ENCODE assay signal across 8 mouse cellular contexts in genomic region chr2:180250930-180251611, GRCm38 (mm10). TPM values are rescaled to one million over a fixed set of nuclear protein-coding genes. Genes with fewer than 3 reads are reported as not detected.
DNase-seq lines count a peak whose midpoint lies in the region; ATAC-seq and TF ChIP-seq lines count a peak whose summit lies in the region.

No protein-coding gene starts in this region.

- TF ChIP-seq CTCF in bone marrow macrophage, adult 2 months (IDR thresholded peaks at IDR 0.05; ENCODE audit: low read depth, low read length) = peak; percentile 64
- peak; percentile 99 for TF ChIP-seq CTCF in stomach, postnatal 0 days (IDR thresholded peaks at IDR 0.05; ENCODE audit: low read depth)

- TF ChIP-seq POLR2A in bone marrow macrophage, adult 2 months (IDR thresholded peaks at IDR 0.05; ENCODE audit: borderline replicate concordance, low read depth, low read length) = no peak

- no peak for TF ChIP-seq EP300 in stomach, postnatal 0 days (optimal IDR thresholded peaks at IDR 0.05)

- no peaks in the 10 kb centered on the region for H3K36me3 ChIP-seq in embryonic facial prominence, embryonic 15.5 days
- H3K36me3 ChIP-seq in heart, embryonic 12.5 days = no peaks in the 10 kb centered on the region
- no peaks in the 10 kb centered on the region for H3K36me3 ChIP-seq in kidney, embryonic 15.5 days
- no peaks in the 10 kb centered on the region for H3K36me3 ChIP-seq in liver, embryonic 13.5 days
- H3K36me3 ChIP-seq in stomach, postnatal 0 days (ENCODE audit: control insufficient read depth, insufficient read depth, low read length) = no peaks in the 10 kb centered on the region

- H3K4me1 ChIP-seq in bone marrow macrophage, adult 2 months (ENCODE audit: control insufficient read depth, insufficient read depth, low read length) = peaks cover 5% of the 10 kb centered on the region
- H3K4me1 ChIP-seq in embryonic facial prominence, embryonic 15.5 days = peaks cover 6% of the 10 kb centered on the region; the same call in 1 of the 2 replicates
- H3K4me1 ChIP-seq in heart, embryonic 12.5 days (replicated peaks) = peaks cover 13% of the 10 kb centered on the region
- peaks cover 10% of the 10 kb centered on the region for H3K4me1 ChIP-seq in kidney, embryonic 15.5 days
- H3K4me1 ChIP-seq in liver, embryonic 13.5 days (replicated peaks) = peaks cover 19% of the 10 kb centered on the region
- peaks cover 4% of the 10 kb centered on the region; the same call in 1 of the 2 replicates for H3K4me1 ChIP-seq in stomach, postnatal 0 days (replicated peaks; ENCODE audit: control insufficient read depth, insufficient read depth)

- H3K4me2 ChIP-seq in embryonic facial prominence, embryonic 15.5 days (replicated peaks) = no peak overlapping the region
- no peak overlapping the region for H3K4me2 ChIP-seq in heart, embryonic 12.5 days
- H3K4me2 ChIP-seq in kidney, embryonic 15.5 days = no peak overlapping the region
- H3K4me2 ChIP-seq in liver, embryonic 13.5 days = no peak overlapping the region
- H3K4me2 ChIP-seq in stomach, postnatal 0 days (replicated peaks; ENCODE audit: low read depth) = no peak overlapping the region

- 29% methylated on average over 11 of the region's 11 CpGs for WGBS in embryonic facial prominence, embryonic 15.5 days
- 31% methylated on average over 11 of the region's 11 CpGs for WGBS in heart, embryonic 12.5 days
- 31% methylated on average over 11 of the region's 11 CpGs for WGBS in kidney, embryonic 15.5 days
- WGBS in liver, embryonic 13.5 days (ENCODE audit: insufficient replicate concordance) = 20% methylated on average over 11 of the region's 11 CpGs
- WGBS in stomach, postnatal 0 days = 30% methylated on average over 11 of the region's 11 CpGs

- H3K9ac ChIP-seq in embryonic facial prominence, embryonic 15.5 days = no peak overlapping the region
- H3K9ac ChIP-seq in heart, embryonic 12.5 days = no peak overlapping the region
- H3K9ac ChIP-seq in kidney, embryonic 15.5 days = no peak overlapping the region
- H3K9ac ChIP-seq in liver, embryonic 13.5 days = no peak overlapping the region
- H3K9ac ChIP-seq in stomach, postnatal 0 days (ENCODE audit: low read length) = 0 out of 2 replicates have a peak overlapping the region, but pooled peaks have one; percentile 1

- H3K9me3 ChIP-seq in embryonic facial prominence, embryonic 15.5 days (replicated peaks) = no peaks in the 10 kb centered on the region
- H3K9me3 ChIP-seq in heart, embryonic 12.5 days (replicated peaks) = no peaks in the 10 kb centered on the region
- no peaks in the 10 kb centered on the region for H3K9me3 ChIP-seq in kidney, embryonic 15.5 days (replicated peaks)
- H3K9me3 ChIP-seq in liver, embryonic 13.5 days (replicated peaks) = no peaks in the 10 kb centered on the region
- H3K9me3 ChIP-seq in stomach, postnatal 0 days (ENCODE audit: control insufficient read depth, low read length) = no peaks in the 10 kb centered on the region

- no peak overlapping the region for H3K4me3 ChIP-seq in bone marrow macrophage, adult 2 months (ENCODE audit: insufficient read depth, low read length)
- no peak overlapping the region for H3K4me3 ChIP-seq in embryonic facial prominence, embryonic 15.5 days (replicated peaks)
- no peak overlapping the region for H3K4me3 ChIP-seq in heart, embryonic 12.5 days
- no peak overlapping the region for H3K4me3 ChIP-seq in kidney, embryonic 15.5 days (replicated peaks)
- H3K4me3 ChIP-seq in liver, embryonic 13.5 days (replicated peaks) = no peak overlapping the region
- no peak overlapping the region for H3K4me3 ChIP-seq in stomach, postnatal 0 days (ENCODE audit: low read depth, low read length)

- no peaks in the 10 kb centered on the region for H3K27me3 ChIP-seq in embryonic facial prominence, embryonic 15.5 days
- H3K27me3 ChIP-seq in heart, embryonic 12.5 days (replicated peaks) = no peaks in the 10 kb centered on the region
- H3K27me3 ChIP-seq in kidney, embryonic 15.5 days = no peaks in the 10 kb centered on the region
- no peaks in the 10 kb centered on the region for H3K27me3 ChIP-seq in liver, embryonic 13.5 days
- H3K27me3 ChIP-seq in stomach, postnatal 0 days (ENCODE audit: control insufficient read depth, insufficient read depth, low read length) = no peaks in the 10 kb centered on the region

- ATAC-seq in CD4-positive, CD25-positive, alpha-beta regulatory T cell, adult 4 months = peak; percentile 87
- ATAC-seq in embryonic facial prominence, embryonic 15.5 days (ENCODE audit: insufficient number of reproducible peaks, low FRiP score, low TSS enrichment, low read depth) = peak; percentile 83
- ATAC-seq in heart, embryonic 12.5 days (ENCODE audit: insufficient number of reproducible peaks, low FRiP score) = peak; percentile 71; the same call in 1 of the 2 replicates
- peak; percentile 83 for ATAC-seq in kidney, embryonic 15.5 days (replicated peaks; ENCODE audit: low FRiP score)
- ATAC-seq in liver, embryonic 13.5 days (ENCODE audit: low read depth) = peak; percentile 77
- ATAC-seq in stomach, postnatal 0 days (ENCODE audit: low FRiP score, low TSS enrichment) = peak; percentile 71

- no peak overlapping the region for H3K27ac ChIP-seq in bone marrow macrophage, adult 2 months (ENCODE audit: insufficient read depth, low read depth, low read length)
- H3K27ac ChIP-seq in embryonic facial prominence, embryonic 15.5 days (replicated peaks) = no peak overlapping the region
- no peak overlapping the region for H3K27ac ChIP-seq in heart, embryonic 12.5 days (ENCODE audit: poor library complexity, severe bottlenecking)
- H3K27ac ChIP-seq in kidney, embryonic 15.5 days = no peak overlapping the region
- no peak overlapping the region for H3K27ac ChIP-seq in liver, embryonic 13.5 days
- no peak overlapping the region for H3K27ac ChIP-seq in stomach, postnatal 0 days (replicated peaks)

- DNase-seq in liver, embryonic 13.5 days = peak; percentile 67
- DNase-seq in natural killer cell, adult 2 months (ENCODE audit: low spot score in 2 of 2) = peak; percentile 58 to 76
- peak; percentile 78 for DNase-seq in stomach, postnatal 0 days (ENCODE audit: low spot score)

RNA-seq across cellular contexts. Expression of gene Rps21, which starts 6.1 kb away (rescaled TPM):
- polyA plus RNA-seq in CD4-positive, CD25-positive, alpha-beta regulatory T cell, adult 4 months (2017; shearing (Covaris generic)) = 1,000 to 10,000 TPM in 1 of 2 experiments, 100 to 1,000 TPM in 1; 875 to 1,561 TPM
- polyA plus RNA-seq in bone marrow macrophage, adult 2 months (2012; ENCODE audit: insufficient read depth, insufficient read length, missing spikeins) = 1,564 and 1,592 TPM in 2 replicates
- polyA plus RNA-seq in embryonic facial prominence, embryonic 15.5 days (2015; fragmentation: Nextera tagmentation; extraction: Ambion mirVana) = 599 and 606 TPM in 2 replicates
- 336 and 349 TPM in 2 replicates for polyA plus RNA-seq in heart, embryonic 12.5 days (2016; fragmentation: Nextera tagmentation; extraction: Ambion mirVana)
- 637 and 713 TPM in 2 replicates for polyA plus RNA-seq in kidney, embryonic 15.5 days (2015; fragmentation: Nextera tagmentation; extraction: Ambion mirVana)
- 525 and 552 TPM in 2 replicates for polyA plus RNA-seq in liver, embryonic 13.5 days (2015; fragmentation: Nextera tagmentation; extraction: Ambion mirVana)
- 604 and 680 TPM in 2 replicates for polyA plus RNA-seq in stomach, postnatal 0 days (2015; fragmentation: Nextera tagmentation; extraction: Ambion mirVana)

RNA-seq across cellular contexts. Expression of gene Cables2, which starts 22.2 kb away (rescaled TPM):
- polyA plus RNA-seq in CD4-positive, CD25-positive, alpha-beta regulatory T cell, adult 4 months (2017; shearing (Covaris generic)) = 1 to 10 TPM; 5.2 to 8.1 TPM
- 10.3 and 11.1 TPM in 2 replicates for polyA plus RNA-seq in bone marrow macrophage, adult 2 months (2012; ENCODE audit: insufficient read depth, insufficient read length, missing spikeins)
- 13.5 and 14.2 TPM in 2 replicates for polyA plus RNA-seq in embryonic facial prominence, embryonic 15.5 days (2015; fragmentation: Nextera tagmentation; extraction: Ambion mirVana)
- 15.8 and 16.2 TPM in 2 replicates for polyA plus RNA-seq in heart, embryonic 12.5 days (2016; fragmentation: Nextera tagmentation; extraction: Ambion mirVana)
- polyA plus RNA-seq in kidney, embryonic 15.5 days (2015; fragmentation: Nextera tagmentation; extraction: Ambion mirVana) = 11.8 and 12.3 TPM in 2 replicates
- 4.2 and 4.4 TPM in 2 replicates for polyA plus RNA-seq in liver, embryonic 13.5 days (2015; fragmentation: Nextera tagmentation; extraction: Ambion mirVana)
- 7.5 and 8.5 TPM in 2 replicates for polyA plus RNA-seq in stomach, postnatal 0 days (2015; fragmentation: Nextera tagmentation; extraction: Ambion mirVana)

RNA-seq across cellular contexts. Expression of gene Lama5, which starts 25.4 kb away (rescaled TPM):
- polyA plus RNA-seq in CD4-positive, CD25-positive, alpha-beta regulatory T cell, adult 4 months (2017; shearing (Covaris generic)) = 1 to 10 TPM in 1 of 2 experiments, under 1 TPM in 1; 0.30 to 1.4 TPM
- 0.12 and 0.45 TPM in 2 replicates for polyA plus RNA-seq in bone marrow macrophage, adult 2 months (2012; ENCODE audit: insufficient read depth, insufficient read length, missing spikeins)
- 28.0 and 37.2 TPM in 2 replicates for polyA plus RNA-seq in embryonic facial prominence, embryonic 15.5 days (2015; fragmentation: Nextera tagmentation; extraction: Ambion mirVana)
- polyA plus RNA-seq in heart, embryonic 12.5 days (2016; fragmentation: Nextera tagmentation; extraction: Ambion mirVana) = 31.7 and 38.1 TPM in 2 replicates
- polyA plus RNA-seq in kidney, embryonic 15.5 days (2015; fragmentation: Nextera tagmentation; extraction: Ambion mirVana) = 40.6 and 46.7 TPM in 2 replicates
- 1.5 and 1.9 TPM in 2 replicates for polyA plus RNA-seq in liver, embryonic 13.5 days (2015; fragmentation: Nextera tagmentation; extraction: Ambion mirVana)
- 29.7 and 34.9 TPM in 2 replicates for polyA plus RNA-seq in stomach, postnatal 0 days (2015; fragmentation: Nextera tagmentation; extraction: Ambion mirVana)

RNA-seq across cellular contexts. Expression of gene Rbbp8nl, which starts 38.6 kb away (rescaled TPM):
- polyA plus RNA-seq in CD4-positive, CD25-positive, alpha-beta regulatory T cell, adult 4 months (2017; shearing (Covaris generic)) = not detected
- polyA plus RNA-seq in bone marrow macrophage, adult 2 months (2012; ENCODE audit: insufficient read depth, insufficient read length, missing spikeins) = not detected in 2 replicates
- 1.5 and 1.8 TPM in 2 replicates for polyA plus RNA-seq in embryonic facial prominence, embryonic 15.5 days (2015; fragmentation: Nextera tagmentation; extraction: Ambion mirVana)
- polyA plus RNA-seq in heart, embryonic 12.5 days (2016; fragmentation: Nextera tagmentation; extraction: Ambion mirVana) = not detected in 2 replicates
- 0.84 and 0.87 TPM in 2 replicates for polyA plus RNA-seq in kidney, embryonic 15.5 days (2015; fragmentation: Nextera tagmentation; extraction: Ambion mirVana)
- polyA plus RNA-seq in liver, embryonic 13.5 days (2015; fragmentation: Nextera tagmentation; extraction: Ambion mirVana) = not detected in 2 replicates
- 1.2 and 1.8 TPM in 2 replicates for polyA plus RNA-seq in stomach, postnatal 0 days (2015; fragmentation: Nextera tagmentation; extraction: Ambion mirVana)

Comparison
In these comparisons a context has a peak if more than half of its experiments do, and no peak if none do; other contexts are left out.
1. RNA of gene Lama5, which starts 25.4 kb away (polyA plus RNA-seq): 40.6 to 46.7 TPM in kidney, embryonic 15.5 days, 31.7 to 38.1 TPM in heart, embryonic 12.5 days, 29.7 to 34.9 TPM in stomach, postnatal 0 days and 28.0 to 37.2 TPM in embryonic facial prominence, embryonic 15.5 days; 1.5 to 1.9 TPM in liver, embryonic 13.5 days, 0.30 to 1.4 TPM in CD4-positive, CD25-positive, alpha-beta regulatory T cell, adult 4 months and 0.12 to 0.45 TPM in bone marrow macrophage, adult 2 months; every median in the first group is over 10 times any median in the second.
2. Peak in every context shown above with its lines, with median percentiles within 50 percentile points of each other: ATAC-seq and DNase-seq.